Comparison of ENCODE assay signal across 13 mouse cellular contexts in the genomic region with DNA sequence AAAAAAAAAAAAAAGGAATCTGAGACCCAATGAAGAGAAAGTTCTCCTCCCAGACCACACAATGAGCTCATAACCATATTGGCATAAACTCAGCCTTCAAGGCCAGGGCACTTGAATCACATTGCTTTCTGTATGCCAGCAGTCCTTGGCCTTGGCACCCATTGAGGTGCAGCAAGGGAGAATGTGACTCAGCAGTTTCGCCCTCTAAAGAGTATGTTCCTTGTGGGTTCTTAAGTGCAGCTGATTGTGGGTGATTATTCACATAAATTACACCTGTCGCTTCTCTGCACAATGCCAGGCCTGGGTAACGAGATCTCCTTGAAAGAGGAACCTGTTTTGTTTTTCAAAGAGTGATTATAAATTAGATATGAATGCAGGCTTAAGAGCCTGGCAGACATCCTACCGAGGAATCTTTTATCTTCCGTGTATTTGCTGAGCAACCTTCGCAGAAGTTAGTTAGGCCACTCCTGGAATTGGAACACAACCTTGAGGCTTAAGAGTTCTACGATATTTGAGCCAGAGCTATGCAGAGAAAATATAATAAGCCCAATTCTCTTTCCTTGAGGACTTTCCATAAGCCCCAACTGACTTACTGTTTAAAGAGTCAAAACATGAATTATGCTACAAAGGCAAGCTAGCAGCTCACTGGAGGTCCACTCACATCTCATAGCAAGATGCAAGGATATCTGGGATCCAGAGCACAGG. TPM values are rescaled to one million over a fixed set of nuclear protein-coding genes. Genes with fewer than 3 reads are reported as not detected.
DNase-seq lines count a peak whose midpoint lies in the region; ATAC-seq lines count a peak whose summit lies in the region.
"Had no signal": no experiment of that assay in that cellular context is flagged by ENCODE, and none has a peak within 500 bp of the region (broad histone marks: within the 10 kb centered on the region; RNA-seq: fewer than 3 reads in every experiment).

No protein-coding gene starts in this region.

- DNase-seq in heart, adult 9 months (ENCODE audit: low spot score in 2 of 2) = peak; percentile 12 to 52
- peak; percentile 67 for DNase-seq in 3T3-L1 (ENCODE audit: low read depth, low spot score)
- peak; percentile 74 for DNase-seq in adrenal gland, postnatal 14 days
- DNase-seq in retina, embryonic 14.5 days (ENCODE audit: low spot score) = no peak
- no peak for DNase-seq in thymus, postnatal 0 days (ENCODE audit: low spot score)
- DNase-seq in right cerebral cortex, postnatal 36 days (ENCODE audit: low spot score in 2 of 2) = no peak
- DNase-seq: forebrain, postnatal 0 days had no signal

- ATAC-seq in heart, embryonic 11.5 days (replicated peaks; ENCODE audit: insufficient number of reproducible peaks, low FRiP score, low TSS enrichment) = no peak
- ATAC-seq in intestine, embryonic 15.5 days = peak; percentile 55
- ATAC-seq: CD4-positive, CD25-positive, alpha-beta regulatory T cell, adult 4 months; forebrain, postnatal 0 days had no signal

- H3K4me2 ChIP-seq in heart, embryonic 11.5 days = no peak overlapping the region
- no peak overlapping the region for H3K4me2 ChIP-seq in intestine, embryonic 15.5 days (replicated peaks)
- H3K4me2 ChIP-seq: stomach, embryonic 15.5 days had no signal

- 78% methylated on average over 7 of the region's 7 CpGs for WGBS in heart, embryonic 11.5 days (ENCODE audit: insufficient replicate concordance)
- WGBS in intestine, embryonic 15.5 days = 57% methylated on average over 7 of the region's 7 CpGs

- H3K9ac ChIP-seq in heart, embryonic 11.5 days (ENCODE audit: low read depth, low read length) = no peak overlapping the region
- no peak overlapping the region for H3K9ac ChIP-seq in intestine, embryonic 15.5 days
- H3K9ac ChIP-seq: forebrain, postnatal 0 days; stomach, embryonic 15.5 days had no signal

- H3K4me3 ChIP-seq in heart, embryonic 11.5 days (ENCODE audit: low read depth, low read length) = no peak overlapping the region
- H3K4me3 ChIP-seq in intestine, embryonic 15.5 days (replicated peaks) = no peak overlapping the region
- H3K4me3 ChIP-seq: limb, embryonic 10.5 days; myocyte; stomach, embryonic 15.5 days had no signal

- H3K27me3 ChIP-seq in heart, embryonic 11.5 days (ENCODE audit: control insufficient read depth, insufficient read depth, low read length) = no peaks in the 10 kb centered on the region
- no peaks in the 10 kb centered on the region for H3K27me3 ChIP-seq in intestine, embryonic 15.5 days (replicated peaks)
- H3K27me3 ChIP-seq: stomach, embryonic 15.5 days had no signal

- H3K36me3 ChIP-seq in heart, embryonic 11.5 days (ENCODE audit: control insufficient read depth, insufficient read depth, low read length) = no peaks in the 10 kb centered on the region
- no peaks in the 10 kb centered on the region for H3K36me3 ChIP-seq in intestine, embryonic 15.5 days
- H3K36me3 ChIP-seq: limb, embryonic 10.5 days; stomach, embryonic 15.5 days had no signal

- no peaks in the 10 kb centered on the region for H3K4me1 ChIP-seq in heart, embryonic 11.5 days (ENCODE audit: control insufficient read depth, insufficient read depth, low read length)
- no peaks in the 10 kb centered on the region for H3K4me1 ChIP-seq in intestine, embryonic 15.5 days (replicated peaks)
- H3K4me1 ChIP-seq: stomach, embryonic 15.5 days had no signal

- H3K9me3 ChIP-seq in heart, embryonic 11.5 days (replicated peaks; ENCODE audit: control insufficient read depth, low read length) = no peaks in the 10 kb centered on the region
- H3K9me3 ChIP-seq in intestine, embryonic 15.5 days = no peaks in the 10 kb centered on the region
- H3K9me3 ChIP-seq: limb, embryonic 10.5 days; stomach, embryonic 15.5 days had no signal

- H3K27ac ChIP-seq in heart, embryonic 11.5 days (ENCODE audit: low read depth, low read length) = no peak overlapping the region
- no peak overlapping the region for H3K27ac ChIP-seq in intestine, embryonic 15.5 days
- H3K27ac ChIP-seq: stomach, embryonic 15.5 days had no signal

RNA-seq across cellular contexts. Expression of gene Wnt5a, which starts 48.0 kb away (rescaled TPM):
- 37.2 and 42.5 TPM in 2 replicates for polyA plus RNA-seq in heart, embryonic 11.5 days (2014; fragmentation: Nextera tagmentation; extraction: Ambion mirVana)
- total RNA-seq in adrenal gland, postnatal 14 days (2021) = 21.5 and 25.7 TPM in 2 replicates
- polyA plus RNA-seq in intestine, embryonic 15.5 days (2015; fragmentation: Nextera tagmentation; extraction: Ambion mirVana) = 23.2 and 27.4 TPM in 2 replicates
- 0.89 and 0.90 TPM in 2 replicates for polyA plus RNA-seq in thymus, postnatal 0 days (2015; fragmentation: Nextera tagmentation; extraction: Ambion mirVana)
- polyA plus RNA-seq: CD4-positive, CD25-positive, alpha-beta regulatory T cell, adult 4 months had no signal

Comparison
In these comparisons a context has a peak if more than half of its experiments do, and no peak if none do; other contexts are left out.
1. DNase-seq: peak in heart, adult 9 months (2 of 2), 3T3-L1 (single experiment) and adrenal gland, postnatal 14 days (single experiment); none in retina, embryonic 14.5 days (single experiment), thymus, postnatal 0 days (single experiment) and right cerebral cortex, postnatal 36 days (0 of 2).
2. RNA of gene Wnt5a, which starts 48.0 kb away (polyA plus RNA-seq): 37.2 to 42.5 TPM in heart, embryonic 11.5 days and 23.2 to 27.4 TPM in intestine, embryonic 15.5 days; 0.89 to 0.90 TPM in thymus, postnatal 0 days; every median in the first group is over 10 times any median in the second.